Mouse (Mus musculus): ENCODE data around the gene Spaca4. TPM values are rescaled to one million over a fixed set of nuclear protein-coding genes. Genes with fewer than 3 reads are reported as not detected.
A peak's percentile ranks its signal among the peaks of the same experiment; 100 is the strongest.

Gene Spaca4
- total and polyA plus RNA-seq, 3 experiments, result 0.38 TPM; not detected in 2

- Histone ChIP-seq H3K27me3 (ENCODE audit: control insufficient read depth in 1 of 2, insufficient read depth in 2 of 2, low read length in 2 of 2) (peaks cover 0 to 2% of the 10 kb centered on the region in 2 experiments; a peak in 2 of 4 replicates), H3K9ac (ENCODE audit: control insufficient read depth, low read depth, low read length, poor library complexity, severe bottlenecking) (peak overlapping the region; percentile 69), H3K79me2 (ENCODE audit: control insufficient read depth, insufficient read depth, low read length, poor library complexity) (peaks cover 7% of the 10 kb centered on the region), H3K9me3 (replicated peaks; ENCODE audit: insufficient read depth, low read length) (no peaks in the 10 kb centered on the region), H3K4me1 (ENCODE audit: control insufficient read depth in 1 of 2, insufficient read depth in 2 of 2, low read length in 2 of 2) (peaks cover 0 to 14% of the 10 kb centered on the region in 2 experiments; a peak in 2 of 4 replicates), H3K27ac (ENCODE audit: control insufficient read depth, low read depth, low read length) (peak overlapping the region; percentile 82), H3K36me3 (ENCODE audit: control insufficient read depth in 1 of 2, insufficient read depth in 2 of 2, low read length in 2 of 2) (peaks cover 0 to 3% of the 10 kb centered on the region in 2 experiments; a peak in 2 of 4 replicates), H3K4me3 (ENCODE audit: control insufficient read depth in 1 of 2, insufficient read depth in 1 of 2, low read depth in 2 of 2, low read length in 2 of 2) (peak overlapping the region; percentile 33 to 58)
- TF ChIP-seq POLR2AphosphoS2 (IDR thresholded peaks at IDR 0.05; ENCODE audit: low read length), result no peak
- TF ChIP-seq HCFC1 (IDR thresholded peaks at IDR 0.05; ENCODE audit: low read depth, low read length), result no peak
- no peak for TF ChIP-seq SIN3A (IDR thresholded peaks at IDR 0.05; ENCODE audit: low read length)
- TF ChIP-seq SMC3 (IDR thresholded peaks at IDR 0.05; ENCODE audit: low read depth, low read length), result no peak
- TF ChIP-seq MAX (IDR thresholded peaks at IDR 0.05; ENCODE audit: low read length), result no peak
- TF ChIP-seq CHD2 (IDR thresholded peaks at IDR 0.05; ENCODE audit: low read length), result no peak
- no peak for TF ChIP-seq MYC (IDR thresholded peaks at IDR 0.05; ENCODE audit: low read depth, low read length)
- no peak for TF ChIP-seq MYB (IDR thresholded peaks at IDR 0.05; ENCODE audit: low read depth, low read length)
- no peak for TF ChIP-seq USF1 (IDR thresholded peaks at IDR 0.05; ENCODE audit: low read depth, low read length)
- TF ChIP-seq POLR2A (IDR thresholded peaks at IDR 0.05; ENCODE audit: control insufficient read depth in 1 of 2, insufficient read depth in 1 of 2, low read depth in 1 of 2, low read length in 2 of 2, poor library complexity in 1 of 2), result no peak
- no peak for TF ChIP-seq NRF1 (IDR thresholded peaks at IDR 0.05; ENCODE audit: insufficient read depth, low read depth, low read length, poor library complexity, severe bottlenecking)
- no peak for TF ChIP-seq ZC3H11A (IDR thresholded peaks at IDR 0.05; ENCODE audit: low read depth, low read length)
- TF ChIP-seq CHD1 (IDR thresholded peaks at IDR 0.05; ENCODE audit: low read depth, low read length), result no peak
- no peak for TF ChIP-seq USF2 (IDR thresholded peaks at IDR 0.05; ENCODE audit: borderline replicate concordance in 1 of 2, insufficient read depth in 1 of 2, low read depth in 1 of 2, low read length in 2 of 2)
- TF ChIP-seq MXI1 (IDR thresholded peaks at IDR 0.05; ENCODE audit: low read depth, low read length), result no peak
- DNase-seq (ENCODE audit: low read depth, low spot score), result no peak
These were observed 22.0 kb downstream of the Spaca4 start for GRCm38 (mm10) chr7:45703521-45704033.

GRCm38 (mm10) chr7:45702809-45703520 lies 22.6 kb downstream of the Spaca4 start:
- TF ChIP-seq POLR2AphosphoS5 (IDR thresholded peaks at IDR 0.05; ENCODE audit: borderline replicate concordance, low read depth, low read length) (no peak), MAFK (IDR thresholded peaks at IDR 0.05; ENCODE audit: borderline replicate concordance, low read depth, low read length) (no peak), JUND (IDR thresholded peaks at IDR 0.05; ENCODE audit: low read depth, low read length) (no peak), POLR2AphosphoS2 (IDR thresholded peaks at IDR 0.05; ENCODE audit: low read length) (no peak), MYC (IDR thresholded peaks at IDR 0.05; ENCODE audit: low read depth, low read length) (no peak), MXI1 (IDR thresholded peaks at IDR 0.05; ENCODE audit: low read depth, low read length) (no peak), ZC3H11A (IDR thresholded peaks at IDR 0.05; ENCODE audit: low read depth, low read length) (no peak), SIN3A (IDR thresholded peaks at IDR 0.05; ENCODE audit: low read length) (no peak), UBTF (IDR thresholded peaks at IDR 0.05; ENCODE audit: borderline replicate concordance, insufficient read depth, low read depth, low read length) (no peak), SMC3 (IDR thresholded peaks at IDR 0.05; ENCODE audit: low read depth, low read length) (no peak), NELFE (IDR thresholded peaks at IDR 0.05; ENCODE audit: low read depth, low read length) (no peak)
- Histone ChIP-seq H3K9me3 (replicated peaks; ENCODE audit: insufficient read depth, low read length) (no peaks in the 10 kb centered on the region), H3K79me2 (ENCODE audit: control insufficient read depth, insufficient read depth, low read length, poor library complexity) (peaks cover 7% of the 10 kb centered on the region), H3K27me3 (ENCODE audit: control insufficient read depth in 1 of 2, insufficient read depth in 2 of 2, low read length in 2 of 2) (peaks cover 0 to 4% of the 10 kb centered on the region in 2 experiments; a peak in 2 of 4 replicates), H3K36me3 (ENCODE audit: control insufficient read depth in 1 of 2, insufficient read depth in 2 of 2, low read length in 2 of 2) (no peaks in the 10 kb centered on the region), H3K4me3 (ENCODE audit: control insufficient read depth in 1 of 2, insufficient read depth in 1 of 2, low read depth in 2 of 2, low read length in 2 of 2) (no peak overlapping the region), H3K4me1 (ENCODE audit: control insufficient read depth in 1 of 2, insufficient read depth in 2 of 2, low read length in 2 of 2) (peaks cover 0 to 8% of the 10 kb centered on the region in 2 experiments; a peak in 2 of 4 replicates), H3K9ac (ENCODE audit: control insufficient read depth, low read depth, low read length, poor library complexity, severe bottlenecking) (no peak overlapping the region), H3K27ac (ENCODE audit: control insufficient read depth, low read depth, low read length) (no peak overlapping the region)
- no peak for DNase-seq (ENCODE audit: low read depth, low spot score)

Measured in MEL (cell line).